Mouse (Mus musculus) thymus, adult 2 months (tissue): Measurements from ENCODE around the gene Pla2g2d.

Experiments used
- CTCF ChIP-seq: fragments of 200-500 bp; IDR thresholded peaks from 2 replicates; pipeline ENCODE4 v1.5.1; 2012; ENCODE audit warnings: mild to moderate bottlenecking, control low read depth, low read length, moderate library complexity, borderline replicate concordance; ENCODE audit not compliant: control insufficient read depth, poor library complexity, insufficient read depth; ENCODE audit errors: extremely low read depth
- POLR2A ChIP-seq: fragments of 200-500 bp; IDR thresholded peaks from 2 replicates; pipeline ENCODE4 v1.6.1; 2012; ENCODE audit warnings: mild to moderate bottlenecking, low read length, control low read depth, moderate library complexity; ENCODE audit not compliant: control insufficient read depth, poor library complexity, insufficient read depth; ENCODE audit errors: extremely low read depth

GRCm38 (mm10) chr4:138821036-138821435 is 45.5 kb downstream of the Pla2g2d start:
- no peak for TF ChIP-seq CTCF
- TF ChIP-seq POLR2A, result no peak
